Mouse (Mus musculus): ENCODE measurements around the gene Mgl2.

DNA sequence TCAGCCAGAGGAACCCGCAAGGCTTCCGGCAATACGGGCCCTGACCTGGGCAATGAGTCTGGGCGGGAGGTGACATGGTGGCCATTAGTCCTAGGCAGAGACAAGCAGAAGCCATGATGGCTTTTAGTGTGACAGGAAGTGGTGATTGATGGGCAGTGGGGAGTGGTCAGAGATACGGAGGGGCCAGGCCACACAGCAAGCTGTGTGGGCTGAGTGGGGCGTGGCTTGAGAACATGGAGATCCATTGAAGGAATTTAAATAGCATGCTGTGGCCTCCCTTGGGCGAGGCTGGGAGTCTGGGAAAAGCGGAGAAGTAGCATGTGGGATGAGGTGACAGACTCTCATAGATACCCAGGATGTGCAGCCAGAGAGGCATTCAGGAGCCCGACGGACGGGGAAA, 32.7 kb upstream of the Mgl2 start:
- TF ChIP-seq CTCF (IDR thresholded peaks at IDR 0.05; ENCODE audit: low read depth, low read length) (no peak), POLR2A (IDR thresholded peaks at IDR 0.05; ENCODE audit: extremely low read depth, insufficient read depth, low read length) (no peak)
